Mouse (Mus musculus): ENCODE measurements around the gene Sh3bgr.

Gene Sh3bgr

GRCm38 (mm10) chr16:96209789-96210188 is 9.5 kb downstream of the Sh3bgr start:
- no peak for DNase-seq (ENCODE audit: extremely low read depth, low read depth)

- DNase-seq (ENCODE audit: extremely low read depth, low read depth): no peak
Observed at GRCm38 (mm10) chr16:96210856-96211255, 10.6 kb downstream of the Sh3bgr start.

GRCm38 (mm10) chr16:96213027-96213426 is 12.8 kb downstream of the Sh3bgr start:
- no peak for DNase-seq (ENCODE audit: extremely low read depth, low read depth)

GRCm38 (mm10) chr16:96221491-96221890 is 21.2 kb downstream of the Sh3bgr start:
- DNase-seq (ENCODE audit: extremely low read depth, low read depth): no peak

- DNase-seq (ENCODE audit: extremely low read depth, low read depth): no peak
Observed at GRCm38 (mm10) chr16:96221959-96222358, 21.7 kb downstream of the Sh3bgr start.

DNA sequence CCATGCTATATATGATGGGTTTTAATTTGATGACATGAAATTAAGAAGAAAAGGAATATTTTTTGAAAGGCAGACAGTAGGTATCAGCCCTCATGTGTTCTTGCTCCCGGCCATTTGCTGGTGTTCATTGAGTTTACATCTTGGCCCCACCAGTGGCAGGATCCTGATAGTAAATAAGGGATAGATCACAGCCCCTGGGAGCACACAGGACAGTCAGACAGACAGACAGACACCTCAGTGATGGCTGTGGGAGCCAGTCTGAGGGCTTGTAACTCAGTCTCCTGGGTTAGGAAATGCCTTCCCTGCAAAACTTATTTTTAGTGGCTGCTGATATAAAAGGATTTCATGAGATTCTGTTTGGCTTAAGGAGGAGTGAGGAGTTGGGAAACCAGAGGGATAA is 22.2 kb downstream of the Sh3bgr start:
- no peak for DNase-seq (ENCODE audit: extremely low read depth, low read depth)

DNA sequence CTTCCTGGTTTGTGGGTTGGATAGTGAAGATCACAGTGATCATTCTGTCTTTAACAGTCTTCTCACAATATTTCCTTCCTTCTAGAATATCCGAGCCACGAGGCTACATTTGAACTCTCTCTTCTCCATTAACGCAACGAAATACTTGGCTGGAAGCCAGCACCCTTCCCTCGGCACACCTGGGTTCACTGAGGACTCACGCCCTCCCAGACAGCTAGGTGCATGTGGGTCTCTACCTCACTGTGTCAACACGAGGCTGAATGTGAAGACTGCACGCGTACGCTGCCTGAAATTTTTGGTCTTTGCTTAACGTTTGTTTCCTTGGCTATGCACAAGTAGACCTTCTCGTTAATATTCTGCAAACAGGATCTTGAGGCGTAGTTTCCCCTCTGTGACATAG is 28.2 kb downstream of the Sh3bgr start:
- no peak for DNase-seq (ENCODE audit: extremely low read depth, low read depth)

GRCm38 (mm10) chr16:96229044-96229555 is 28.9 kb downstream of the Sh3bgr start:
- no peak for DNase-seq (ENCODE audit: extremely low read depth, low read depth)

DNA sequence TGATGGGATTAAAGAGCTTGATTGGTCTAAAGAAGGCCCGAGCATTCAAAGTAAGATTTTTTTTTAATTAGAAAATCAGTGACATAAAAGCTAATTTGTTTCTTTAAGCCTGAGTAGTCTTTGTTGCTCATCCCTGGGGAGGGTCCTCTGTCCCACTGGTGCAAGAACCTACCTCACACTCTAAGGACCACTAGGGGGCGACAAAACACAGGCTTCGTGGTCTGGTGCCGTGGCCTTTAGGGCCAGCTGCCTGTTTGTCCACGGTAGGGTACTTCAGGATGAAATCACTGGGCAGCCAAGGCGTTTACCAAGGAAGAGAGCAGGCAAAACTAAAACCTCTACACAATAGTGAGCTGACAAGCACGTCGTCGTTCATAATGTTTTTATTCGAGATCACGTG is 30.2 kb downstream of the Sh3bgr start:
- peak; percentile 13 for DNase-seq (ENCODE audit: extremely low read depth, low read depth)

DNA sequence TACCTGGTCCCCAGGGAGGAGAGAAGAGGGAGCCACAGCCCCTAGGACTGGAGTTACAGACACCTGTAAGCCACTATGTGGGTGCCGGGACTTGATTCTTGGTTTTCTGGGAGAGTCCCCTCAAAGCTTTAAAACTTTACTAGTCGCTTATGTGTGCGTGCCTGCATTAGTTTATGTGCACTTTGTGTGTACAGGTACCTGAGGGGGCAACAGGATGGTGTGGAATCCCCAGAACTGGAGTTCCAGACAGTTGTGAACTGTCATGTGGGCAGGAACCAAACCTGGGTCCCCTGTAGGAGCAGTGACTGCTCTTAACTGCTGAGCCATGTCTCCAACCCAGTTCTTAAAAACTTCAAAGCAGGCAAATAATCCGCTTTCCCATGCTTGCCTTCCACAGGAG is 31.0 kb downstream of the Sh3bgr start:
- no peak for DNase-seq (ENCODE audit: extremely low read depth, low read depth)

- no peak for DNase-seq (ENCODE audit: extremely low read depth, low read depth)
Observed at GRCm38 (mm10) chr16:96231974-96232373, 31.7 kb downstream of the Sh3bgr start.

GRCm38 (mm10) chr16:96233996-96234395 is 33.7 kb downstream of the Sh3bgr start:
- DNase-seq (ENCODE audit: extremely low read depth, low read depth): no peak

DNA sequence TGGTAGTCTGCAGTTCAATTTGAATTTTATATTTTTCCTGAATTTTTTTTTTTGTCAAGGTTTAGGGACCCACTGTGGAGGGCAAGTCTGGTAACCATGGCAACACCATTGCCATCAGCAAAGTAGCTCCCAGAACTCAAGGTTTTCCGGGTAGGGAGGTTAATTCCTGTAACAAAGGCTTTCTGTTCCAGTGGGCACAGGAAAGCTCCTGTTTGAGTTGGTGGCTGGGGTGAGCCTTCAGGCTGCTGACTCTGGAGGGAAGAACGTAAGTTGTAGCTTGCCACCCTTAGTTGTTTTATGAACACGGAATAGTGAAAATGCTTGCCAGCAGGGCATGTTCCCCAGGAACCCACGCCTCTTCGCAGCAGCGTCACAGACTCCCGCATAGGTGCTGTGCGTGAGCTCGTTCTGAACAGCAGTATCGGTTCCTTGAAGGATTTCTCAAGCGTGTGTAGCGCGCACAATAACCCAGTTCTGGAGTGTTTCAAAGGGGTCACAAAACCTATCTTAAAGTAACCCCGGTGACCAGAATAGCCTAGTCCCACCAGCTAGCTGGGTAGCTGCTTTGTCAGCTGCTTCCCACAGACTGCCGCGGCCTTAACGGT is 35.2 kb downstream of the Sh3bgr start, which contains the start of gene B3galt5:
TSS of gene B3galt5 (plus strand) at position 436 of the 605 bp plus-strand sequence.
- no peak for DNase-seq (ENCODE audit: extremely low read depth, low read depth)

GRCm38 (mm10) chr16:96244496-96244895 is 44.2 kb downstream of the Sh3bgr start:
- no peak for DNase-seq (ENCODE audit: extremely low read depth, low read depth)

GRCm38 (mm10) chr16:96249635-96250034 is 49.4 kb downstream of the Sh3bgr start:
- no peak for DNase-seq (ENCODE audit: extremely low read depth, low read depth)

GRCm38 (mm10) chr16:96252146-96252545 is 51.9 kb downstream of the Sh3bgr start:
- DNase-seq (ENCODE audit: extremely low read depth, low read depth): no peak

DNA sequence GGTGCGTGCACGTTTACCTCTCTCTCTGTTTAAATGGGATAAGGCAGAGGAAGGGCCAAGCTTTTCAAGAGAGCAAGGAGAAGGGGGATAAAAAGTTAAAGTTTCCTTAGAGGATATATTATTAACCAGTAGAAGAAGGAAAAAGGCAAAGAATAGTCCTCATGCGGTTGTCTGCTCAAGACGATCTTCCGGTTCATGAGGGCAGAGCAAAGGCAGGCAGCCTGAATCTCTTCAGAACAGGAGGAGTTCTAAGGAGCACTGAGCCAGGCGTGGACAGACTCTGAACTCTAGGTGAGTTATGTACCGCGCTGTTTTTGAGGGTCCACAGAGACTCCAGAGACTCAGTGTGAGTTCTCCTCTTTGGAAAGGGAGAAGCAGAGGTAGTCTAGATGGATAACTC is 58.2 kb downstream of the Sh3bgr start:
- DNase-seq (ENCODE audit: extremely low read depth, low read depth): no peak

DNA sequence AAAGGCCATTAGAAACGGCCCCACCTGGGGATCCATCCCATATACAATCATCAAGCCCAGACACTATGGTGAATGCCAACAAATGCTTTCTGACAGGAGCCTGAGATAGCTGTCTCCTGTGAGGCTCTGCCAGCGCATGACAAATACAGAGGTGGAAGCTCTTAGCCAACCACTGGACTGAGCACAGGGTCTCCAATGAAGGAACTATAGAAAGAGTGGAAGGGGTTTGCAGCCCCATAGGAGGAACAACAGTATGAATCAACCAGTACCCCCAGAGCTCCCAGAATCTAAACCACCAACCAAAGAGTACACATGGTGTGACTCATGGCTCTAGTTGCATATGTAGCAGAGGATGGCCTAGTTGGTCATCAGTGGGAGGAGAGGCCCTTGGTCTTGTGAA is 71.5 kb downstream of the Sh3bgr start:
- DNase-seq (ENCODE audit: extremely low read depth, low read depth): no peak

DNA sequence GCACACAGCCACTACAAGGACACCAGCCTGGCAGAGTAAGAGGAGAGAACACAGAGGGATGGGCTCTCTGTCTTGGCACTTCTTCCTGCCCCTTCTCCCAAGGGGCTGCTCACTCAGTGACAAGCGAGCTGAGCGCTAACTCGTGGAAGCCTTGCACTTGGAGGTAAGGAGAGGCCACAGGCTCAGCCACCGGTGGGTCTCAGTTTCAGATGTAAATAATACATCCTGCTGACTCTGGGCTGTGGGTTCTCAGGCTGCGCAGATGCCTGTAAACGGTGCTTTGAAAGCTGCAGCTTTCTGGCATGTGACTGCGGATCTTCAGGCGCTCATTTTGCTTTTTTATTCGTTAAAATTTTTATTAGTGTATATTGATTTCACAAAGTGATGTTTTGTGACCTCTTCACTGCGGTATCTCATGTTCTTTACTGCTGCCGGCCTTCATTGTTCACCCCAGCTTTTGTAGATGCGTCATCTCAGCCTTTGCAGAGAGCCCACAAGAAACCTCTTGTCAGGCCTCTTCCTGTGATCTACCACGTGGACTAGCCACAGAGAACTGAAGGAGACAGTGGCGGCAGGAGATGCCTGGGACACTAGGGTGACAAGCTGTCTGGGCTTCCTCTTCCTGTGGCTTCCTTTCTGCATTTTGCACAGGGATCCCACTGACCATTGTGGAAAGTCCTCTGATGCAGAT is 72.8 kb downstream of the Sh3bgr start:
- DNase-seq (ENCODE audit: extremely low read depth, low read depth): no peak

DNA sequence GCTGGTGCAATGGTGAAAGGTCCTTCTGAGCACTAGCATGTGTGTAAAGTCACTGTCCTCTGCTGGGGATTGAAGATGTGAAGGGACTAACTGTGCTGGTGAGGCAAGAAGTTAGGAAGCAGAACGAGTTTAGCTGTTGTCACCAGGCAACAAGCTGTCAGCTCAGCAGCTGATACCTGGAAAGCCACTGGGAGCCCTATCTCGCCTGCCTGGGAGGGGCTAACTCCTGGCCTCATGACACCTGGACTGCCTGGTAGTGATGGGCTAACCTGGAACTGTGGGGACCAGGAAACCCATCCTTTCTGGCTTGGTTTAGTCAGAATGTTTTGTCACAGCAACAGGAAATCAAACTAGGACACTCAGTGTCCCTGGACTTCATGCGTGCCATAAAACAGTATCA is 76.3 kb downstream of the Sh3bgr start:
- no peak for DNase-seq (ENCODE audit: extremely low read depth, low read depth)

All from MEL-GATA-1-ER (cell line).